Mouse (Mus musculus) megakaryocyte, embryonic 14.5 days (primary cell): Measurements from ENCODE around the gene Parp9. TPM values are rescaled to one million over a fixed set of nuclear protein-coding genes. Genes with fewer than 3 reads are reported as not detected.
"Not testable (repeated sequence)": the region's sequence is repeated elsewhere in the genome, so short reads cannot be mapped to it uniquely, and the experiment has no call there.

Experiments
- H3K27me3 ChIP-seq: replicated peaks from 2 replicates; pipeline ENCODE3; 2012; ENCODE audit warnings: inconsistent platforms
- H3K36me3 ChIP-seq: replicated peaks from 2 replicates; pipeline ENCODE3; 2012; ENCODE audit warnings: low read length, inconsistent platforms, mixed read lengths
- H3K4me1 ChIP-seq: 2 replicates; pipeline ENCODE4 v1.6.1; 2012; ENCODE audit warnings: inconsistent platforms
- H3K4me3 ChIP-seq: replicated peaks from 2 replicates; pipeline ENCODE3; 2012; ENCODE audit warnings: moderate library complexity, mild to moderate bottlenecking, inconsistent platforms
- H3K9me3 ChIP-seq: 2 replicates; pipeline ENCODE4 v1.6.1; 2012; ENCODE audit warnings: inconsistent platforms
- FLI1 ChIP-seq: IDR thresholded peaks from 2 replicates; pipeline ENCODE4 v1.6.1; 2012; ENCODE audit warnings: low read length, inconsistent platforms, mixed read lengths
- GATA1 ChIP-seq: IDR thresholded peaks from 3 replicates; pipeline ENCODE4 v1.6.1; 2012; ENCODE audit warnings: mixed read lengths, low read length, inconsistent platforms, borderline replicate concordance
- polyA plus RNA-seq: library from polyadenylated mRNA; stranded (reverse); fragments of >175 nt; gene quantifications from 2 replicates; pipeline ENCODE4 v1.2.3, GENCODE M21; 2012; ENCODE audit warnings: low replicate concordance; ENCODE audit not compliant: insufficient read depth

Gene Parp9
- polyA plus RNA-seq, 1 experiment: 3.0 TPM

GRCm38 (mm10) chr16:35923546-35924198 lies 14.6 kb upstream of the Parp9 start:
- Histone ChIP-seq H3K36me3 (peaks cover 29% of the 10 kb centered on the region), H3K27me3 (no peaks in the 10 kb centered on the region)
- no peak for TF ChIP-seq FLI1
- TF ChIP-seq GATA1: no peak

GRCm38 (mm10) chr16:35924341-35924740 lies 13.9 kb upstream of the Parp9 start:
- Histone ChIP-seq H3K36me3 (peaks cover 36% of the 10 kb centered on the region), H3K9me3 (no peaks in the 10 kb centered on the region), H3K4me1 (peaks cover 13% of the 10 kb centered on the region), H3K4me3 (no peak overlapping the region), H3K27me3 (no peaks in the 10 kb centered on the region)
- TF ChIP-seq FLI1: no peak
- TF ChIP-seq GATA1: no peak

More at GRCm38 (mm10) chr16:35923546-35924198, 14.6 kb upstream of the Parp9 start:
- H3K4me1 ChIP-seq: peaks cover 20% of the 10 kb centered on the region
- no peaks in the 10 kb centered on the region for H3K9me3 ChIP-seq
- no peak overlapping the region for H3K4me3 ChIP-seq

- Histone ChIP-seq H3K4me1 (peaks cover 24% of the 10 kb centered on the region), H3K27me3 (no peaks in the 10 kb centered on the region), H3K4me3 (peak overlapping the region; percentile 57), H3K9me3 (no peaks in the 10 kb centered on the region), H3K36me3 (peaks cover 92% of the 10 kb centered on the region)
- TF ChIP-seq GATA1: no peak
- TF ChIP-seq FLI1: no peak
Observed at GRCm38 (mm10) chr16:35932179-35933055, 5.9 kb upstream of the Parp9 start.

- TF ChIP-seq FLI1 (no peak), GATA1 (no peak)
- Histone ChIP-seq H3K4me3 (no peak overlapping the region), H3K36me3 (peaks cover 85% of the 10 kb centered on the region), H3K4me1 (peaks cover 29% of the 10 kb centered on the region), H3K27me3 (no peaks in the 10 kb centered on the region), H3K9me3 (no peaks in the 10 kb centered on the region)
Observed at GRCm38 (mm10) chr16:35933181-35933580, 5.1 kb upstream of the Parp9 start.

- peak overlapping the region; percentile 98 for H3K4me3 ChIP-seq
- no peaks in the 10 kb centered on the region for H3K9me3 ChIP-seq
- peaks cover 30% of the 10 kb centered on the region for H3K4me1 ChIP-seq
- no peak for TF ChIP-seq GATA1
- TF ChIP-seq FLI1: no peak
- no peaks in the 10 kb centered on the region for H3K27me3 ChIP-seq
- peaks cover 62% of the 10 kb centered on the region for H3K36me3 ChIP-seq
Observed at GRCm38 (mm10) chr16:35939261-35939660, 991 bp downstream of the Parp9 start.

GRCm38 (mm10) chr16:35939690-35940089 lies 1.4 kb downstream of the Parp9 start:
- Histone ChIP-seq H3K4me1 (peaks cover 30% of the 10 kb centered on the region), H3K9me3 (no peaks in the 10 kb centered on the region), H3K27me3 (no peaks in the 10 kb centered on the region), H3K36me3 (peaks cover 61% of the 10 kb centered on the region), H3K4me3 (peak overlapping the region; percentile 98)
- no peak for TF ChIP-seq GATA1
- no peak for TF ChIP-seq FLI1

- H3K36me3 ChIP-seq: peaks cover 60% of the 10 kb centered on the region
- peaks cover 19% of the 10 kb centered on the region for H3K4me1 ChIP-seq
- TF ChIP-seq FLI1: no peak
- TF ChIP-seq GATA1: no peak
- no peak overlapping the region for H3K4me3 ChIP-seq
- no peaks in the 10 kb centered on the region for H3K27me3 ChIP-seq
- no peaks in the 10 kb centered on the region for H3K9me3 ChIP-seq
Observed at GRCm38 (mm10) chr16:35941382-35941781, 3.1 kb downstream of the Parp9 start.

GRCm38 (mm10) chr16:35949264-35949663 lies 11.0 kb downstream of the Parp9 start:
- Histone ChIP-seq H3K4me1 (peaks cover 23% of the 10 kb centered on the region), H3K36me3 (peaks cover 90% of the 10 kb centered on the region), H3K27me3 (no peaks in the 10 kb centered on the region), H3K4me3 (no peak overlapping the region), H3K9me3 (peaks cover 3% of the 10 kb centered on the region; the same call in 1 of the 2 replicates)
- no peak for TF ChIP-seq GATA1
- TF ChIP-seq FLI1: no peak

- no peak for TF ChIP-seq FLI1
- no peak for TF ChIP-seq GATA1
- peaks cover 23% of the 10 kb centered on the region for H3K4me1 ChIP-seq
- peaks cover 93% of the 10 kb centered on the region for H3K36me3 ChIP-seq
- H3K4me3 ChIP-seq: no peak overlapping the region
- H3K27me3 ChIP-seq: no peaks in the 10 kb centered on the region
- H3K9me3 ChIP-seq: peaks cover 3% of the 10 kb centered on the region; the same call in 1 of the 2 replicates
Observed at GRCm38 (mm10) chr16:35951216-35951615, 12.9 kb downstream of the Parp9 start.

GRCm38 (mm10) chr16:35952628-35953130 lies 14.4 kb downstream of the Parp9 start:
- Histone ChIP-seq H3K4me3 (no peak overlapping the region), H3K4me1 (peaks cover 23% of the 10 kb centered on the region), H3K9me3 (peaks cover 3% of the 10 kb centered on the region; the same call in 1 of the 2 replicates), H3K27me3 (no peaks in the 10 kb centered on the region), H3K36me3 (peaks cover 90% of the 10 kb centered on the region)
- TF ChIP-seq GATA1 (no peak), FLI1 (no peak)

GRCm38 (mm10) chr16:35965991-35966390 lies 27.7 kb downstream of the Parp9 start:
- H3K4me1 ChIP-seq, H3K4me3 ChIP-seq, H3K27me3 ChIP-seq, H3K9me3 ChIP-seq: not testable (repeated sequence)
- peaks cover 79% of the 10 kb centered on the region for H3K36me3 ChIP-seq
